Mouse (Mus musculus): ENCODE results near the gene Pcgf5. TPM values are rescaled to one million over a fixed set of nuclear protein-coding genes. Genes with fewer than 3 reads are reported as not detected.

The Pcgf5 gene
- polyA plus RNA-seq, 1 experiment from 2014 or later, result 9.5 TPM

DNA sequence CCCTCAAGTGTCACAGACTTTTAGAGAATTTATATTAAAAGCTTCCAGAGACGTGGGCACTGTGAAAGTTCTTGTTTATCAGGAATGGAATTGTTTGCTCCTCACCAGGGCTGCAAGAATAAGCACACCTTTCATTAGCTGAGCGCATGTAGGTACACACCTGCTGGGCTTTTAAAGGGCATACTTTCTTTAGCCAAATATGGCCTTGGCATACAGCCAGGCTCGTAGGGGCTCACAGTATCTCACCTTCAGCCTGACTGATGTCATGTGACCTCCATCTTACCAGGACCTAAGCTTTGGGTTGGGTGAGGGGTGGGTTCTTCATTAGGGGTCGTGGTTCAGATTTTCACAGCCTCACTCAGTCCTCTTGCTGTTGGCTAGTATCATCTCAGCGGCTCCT lies 149.6 kb downstream of the Pcgf5 start:
- Histone ChIP-seq H3K9ac (no peak overlapping the region), H3K36me3 (no peaks in the 10 kb centered on the region), H3K4me3 (no peak overlapping the region), H3K9me3 (no peaks in the 10 kb centered on the region), H3K4me2 (no peak overlapping the region), H3K27me3 (no peaks in the 10 kb centered on the region), H3K27ac (replicated peaks) (no peak overlapping the region), H3K4me1 (replicated peaks) (no peaks in the 10 kb centered on the region)
- no peak for ATAC-seq (ENCODE audit: low FRiP score, low read depth)
- 83% methylated on average over 5 of the region's 5 CpGs for WGBS

DNA sequence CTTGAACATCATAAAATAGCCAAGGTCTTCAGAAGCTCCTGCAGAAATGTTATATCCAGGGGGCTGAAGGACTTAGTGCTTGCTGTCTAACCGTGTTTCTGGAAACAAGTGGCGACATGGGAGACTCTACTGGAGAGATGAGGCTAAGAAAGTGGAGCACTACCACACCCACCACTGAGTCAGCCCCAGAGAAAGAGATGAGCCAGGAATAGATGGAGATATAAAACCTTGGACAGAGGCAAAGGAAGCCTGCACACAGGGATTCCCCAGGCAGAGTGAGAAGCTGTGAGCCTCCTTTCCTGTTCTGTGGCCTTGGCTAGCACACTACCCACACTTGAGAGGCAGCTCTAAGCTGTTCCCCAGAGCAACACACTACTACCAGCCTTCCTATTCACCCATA lies 156.6 kb downstream of the Pcgf5 start:
- H3K4me1 ChIP-seq (replicated peaks), result 0 out of 2 replicates have a peak, but pooled peaks cover 3% of the 10 kb centered on the region
- WGBS, result 98% methylated on average over 2 of the region's 2 CpGs
- no peak for ATAC-seq (ENCODE audit: low FRiP score, low read depth)
- no peaks in the 10 kb centered on the region for H3K27me3 ChIP-seq
- H3K9me3 ChIP-seq, result no peaks in the 10 kb centered on the region
- no peak overlapping the region for H3K9ac ChIP-seq
- no peak overlapping the region for H3K4me3 ChIP-seq
- H3K36me3 ChIP-seq, result no peaks in the 10 kb centered on the region
- H3K4me2 ChIP-seq, result no peak overlapping the region
- H3K27ac ChIP-seq (replicated peaks), result no peak overlapping the region

Other genes with a start within 250 kb of the Pcgf5 start
- not detected in 2 replicates for gene Ankrd1, start 228.2 kb upstream of the Pcgf5 start, polyA plus RNA-seq (2015; fragmentation: Nextera tagmentation; extraction: Ambion mirVana)
- gene Hectd2, start 206.3 kb downstream of the Pcgf5 start, polyA plus RNA-seq (2015; fragmentation: Nextera tagmentation; extraction: Ambion mirVana), result 11.8 and 13.1 TPM in 2 replicates

All from hindbrain, embryonic 15.5 days (tissue).